Mouse (Mus musculus): ENCODE data around the gene Zfp42. TPM values are rescaled to one million over a fixed set of nuclear protein-coding genes. Genes with fewer than 3 reads are reported as not detected.

The Zfp42 gene
- polyA plus RNA-seq, 1 experiment from 2014 or later, result not detected

GRCm38 (mm10) chr8:43320771-43321170, 14.0 kb upstream of the Zfp42 start:
- Histone ChIP-seq H3K9me3 (ENCODE audit: control insufficient read depth, low read length) (no peaks in the 10 kb centered on the region), H3K27me3 (ENCODE audit: control insufficient read depth, insufficient read depth, low read length) (no peaks in the 10 kb centered on the region), H3K4me1 (replicated peaks; ENCODE audit: control insufficient read depth, insufficient read depth, low read length) (no peaks in the 10 kb centered on the region), H3K4me2 (replicated peaks; ENCODE audit: low read depth, low read length) (no peak overlapping the region), H3K36me3 (ENCODE audit: control insufficient read depth, insufficient read depth, low read length) (no peaks in the 10 kb centered on the region), H3K27ac (ENCODE audit: low read depth, low read length) (no peak overlapping the region), H3K4me3 (ENCODE audit: low read depth, low read length) (no peak overlapping the region), H3K9ac (ENCODE audit: low read depth, low read length) (no peak overlapping the region)
- ATAC-seq (ENCODE audit: low FRiP score), result no peak
- 84% methylated on average over 5 of the region's 5 CpGs for WGBS
- DNase-seq (ENCODE audit: low spot score), result no peak

DNA sequence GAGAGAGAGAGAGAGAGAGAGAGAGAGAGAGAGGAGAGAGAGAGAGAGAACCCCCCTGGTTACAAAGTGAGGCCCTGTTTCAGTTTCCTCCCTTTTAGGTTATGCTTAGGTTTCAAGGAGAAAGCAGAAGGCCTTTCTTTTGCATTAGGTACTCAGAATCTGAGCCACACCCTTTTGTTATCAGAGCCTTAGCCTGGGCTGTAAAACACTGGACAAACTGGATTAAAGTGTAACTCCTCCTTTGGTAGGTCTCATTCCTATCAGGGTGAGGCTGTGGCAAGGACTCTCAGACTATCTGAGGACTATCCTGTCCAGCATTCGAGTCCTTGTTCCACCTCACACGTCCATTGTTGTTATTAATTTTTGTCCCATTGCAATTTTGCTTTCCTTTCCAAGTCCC, 1.4 kb upstream of the Zfp42 start:
- DNase-seq (ENCODE audit: low spot score), result no peak
- H3K27ac ChIP-seq (ENCODE audit: low read depth, low read length), result no peak overlapping the region
- H3K9ac ChIP-seq (ENCODE audit: low read depth, low read length), result no peak overlapping the region
- no peak overlapping the region for H3K4me2 ChIP-seq (replicated peaks; ENCODE audit: low read depth, low read length)
- H3K4me1 ChIP-seq (replicated peaks; ENCODE audit: control insufficient read depth, insufficient read depth, low read length), result no peaks in the 10 kb centered on the region
- H3K36me3 ChIP-seq (ENCODE audit: control insufficient read depth, insufficient read depth, low read length), result no peaks in the 10 kb centered on the region
- no peaks in the 10 kb centered on the region for H3K9me3 ChIP-seq (ENCODE audit: control insufficient read depth, low read length)
- H3K27me3 ChIP-seq (ENCODE audit: control insufficient read depth, insufficient read depth, low read length), result no peaks in the 10 kb centered on the region
- WGBS, result 82% methylated on average over 2 of the region's 2 CpGs
- ATAC-seq (ENCODE audit: low FRiP score), result no peak
- no peak overlapping the region for H3K4me3 ChIP-seq (ENCODE audit: low read depth, low read length)

GRCm38 (mm10) chr8:43305676-43306075, 1.1 kb downstream of the Zfp42 start:
- Histone ChIP-seq H3K9ac (ENCODE audit: low read depth, low read length) (no peak overlapping the region), H3K4me1 (replicated peaks; ENCODE audit: control insufficient read depth, insufficient read depth, low read length) (no peaks in the 10 kb centered on the region), H3K9me3 (ENCODE audit: control insufficient read depth, low read length) (no peaks in the 10 kb centered on the region), H3K27ac (ENCODE audit: low read depth, low read length) (no peak overlapping the region), H3K36me3 (ENCODE audit: control insufficient read depth, insufficient read depth, low read length) (no peaks in the 10 kb centered on the region), H3K27me3 (ENCODE audit: control insufficient read depth, insufficient read depth, low read length) (no peaks in the 10 kb centered on the region), H3K4me2 (replicated peaks; ENCODE audit: low read depth, low read length) (no peak overlapping the region), H3K4me3 (ENCODE audit: low read depth, low read length) (no peak overlapping the region)
- DNase-seq (ENCODE audit: low spot score) (no peak), ATAC-seq (ENCODE audit: low FRiP score) (no peak)
- WGBS, result 93% methylated on average over 14 of the region's 14 CpGs

- DNase-seq (ENCODE audit: low spot score), result no peak
These were observed 7.0 kb downstream of the Zfp42 start for GRCm38 (mm10) chr8:43299796-43300195.

DNA sequence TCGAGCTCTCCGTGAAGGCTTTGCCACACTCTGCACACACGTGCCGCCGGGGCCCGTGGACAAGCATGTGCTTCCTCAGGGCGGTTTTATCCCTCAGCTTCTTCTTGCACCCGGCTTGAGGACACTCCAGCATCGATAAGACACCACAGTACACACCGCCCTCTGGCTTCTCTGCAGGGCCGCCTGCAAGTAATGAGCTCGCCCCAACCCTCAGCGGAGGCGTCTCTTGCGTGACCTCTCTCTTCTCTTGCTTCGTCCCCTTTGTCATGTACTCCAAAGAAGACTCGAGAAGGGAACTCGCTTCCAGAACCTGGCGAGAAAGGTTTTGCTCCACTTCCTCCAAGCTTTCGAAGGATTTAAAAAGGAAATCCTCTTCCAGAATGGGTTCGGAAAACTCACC, 11.0 kb downstream of the Zfp42 start:
- Histone ChIP-seq H3K27ac (ENCODE audit: low read depth, low read length) (no peak overlapping the region), H3K4me2 (replicated peaks; ENCODE audit: low read depth, low read length) (no peak overlapping the region), H3K9me3 (ENCODE audit: control insufficient read depth, low read length) (no peaks in the 10 kb centered on the region), H3K9ac (ENCODE audit: low read depth, low read length) (no peak overlapping the region), H3K4me3 (ENCODE audit: low read depth, low read length) (no peak overlapping the region), H3K4me1 (replicated peaks; ENCODE audit: control insufficient read depth, insufficient read depth, low read length) (no peaks in the 10 kb centered on the region), H3K36me3 (ENCODE audit: control insufficient read depth, insufficient read depth, low read length) (no peaks in the 10 kb centered on the region), H3K27me3 (ENCODE audit: control insufficient read depth, insufficient read depth, low read length) (no peaks in the 10 kb centered on the region)
- no peak for DNase-seq (ENCODE audit: low spot score)
- ATAC-seq (ENCODE audit: low FRiP score), result no peak
- 91% methylated on average over 21 of the region's 21 CpGs for WGBS

More at GRCm38 (mm10) chr8:43299796-43300195, 7.0 kb downstream of the Zfp42 start:
- H3K4me2 ChIP-seq (replicated peaks; ENCODE audit: low read depth, low read length), result no peak overlapping the region
- no peak; the same call in 1 of the 2 replicates for ATAC-seq (ENCODE audit: low FRiP score)
- WGBS, result 61% methylated on average over 5 of the region's 5 CpGs
- no peak overlapping the region for H3K27ac ChIP-seq (ENCODE audit: low read depth, low read length)
- no peaks in the 10 kb centered on the region for H3K36me3 ChIP-seq (ENCODE audit: control insufficient read depth, insufficient read depth, low read length)
- no peak overlapping the region for H3K9ac ChIP-seq (ENCODE audit: low read depth, low read length)
- H3K9me3 ChIP-seq (ENCODE audit: control insufficient read depth, low read length), result no peaks in the 10 kb centered on the region
- H3K27me3 ChIP-seq (ENCODE audit: control insufficient read depth, insufficient read depth, low read length), result no peaks in the 10 kb centered on the region
- no peaks in the 10 kb centered on the region for H3K4me1 ChIP-seq (replicated peaks; ENCODE audit: control insufficient read depth, insufficient read depth, low read length)
- H3K4me3 ChIP-seq (ENCODE audit: low read depth, low read length), result no peak overlapping the region

GRCm38 (mm10) chr8:43294191-43294590, 12.6 kb downstream of the Zfp42 start:
- no peak for ATAC-seq (ENCODE audit: low FRiP score)
- DNase-seq (ENCODE audit: low spot score), result no peak
- Histone ChIP-seq H3K36me3 (ENCODE audit: control insufficient read depth, insufficient read depth, low read length) (no peaks in the 10 kb centered on the region), H3K9me3 (ENCODE audit: control insufficient read depth, low read length) (no peaks in the 10 kb centered on the region), H3K4me1 (replicated peaks; ENCODE audit: control insufficient read depth, insufficient read depth, low read length) (no peaks in the 10 kb centered on the region), H3K27me3 (ENCODE audit: control insufficient read depth, insufficient read depth, low read length) (no peaks in the 10 kb centered on the region), H3K9ac (ENCODE audit: low read depth, low read length) (no peak overlapping the region), H3K4me3 (ENCODE audit: low read depth, low read length) (no peak overlapping the region), H3K4me2 (replicated peaks; ENCODE audit: low read depth, low read length) (no peak overlapping the region), H3K27ac (ENCODE audit: low read depth, low read length) (no peak overlapping the region)
- 86% methylated on average over 4 of the region's 4 CpGs for WGBS

DNA sequence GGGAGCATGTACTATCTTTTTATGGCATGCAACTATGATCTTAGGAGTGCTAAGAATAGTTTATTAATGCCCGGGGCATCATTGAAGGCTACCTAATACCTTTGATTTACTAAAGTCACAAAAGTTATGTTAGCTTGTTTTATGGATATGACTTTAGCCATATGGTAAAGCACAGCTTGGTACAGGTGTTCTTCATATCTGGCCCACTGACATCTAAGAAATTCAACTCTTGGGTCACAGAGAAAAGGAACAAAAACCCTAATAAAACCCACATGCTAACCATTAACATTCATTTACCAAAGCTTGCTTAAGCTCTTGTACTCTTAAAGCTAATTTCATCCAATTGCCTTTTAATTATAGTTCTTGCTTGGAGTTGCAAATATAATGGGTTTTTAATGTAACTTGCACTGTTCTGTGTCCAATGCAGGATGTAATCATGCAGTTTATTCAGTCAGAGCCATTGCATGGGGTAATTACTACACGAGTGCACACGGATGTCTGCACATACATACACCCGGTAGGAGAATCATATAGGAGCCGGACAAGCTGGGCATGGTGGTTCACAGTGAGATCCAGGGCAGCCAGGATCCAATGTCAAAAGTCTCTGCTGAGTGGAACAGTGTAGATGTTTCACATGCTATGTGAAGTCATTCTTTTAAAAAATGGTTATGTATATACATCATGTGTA, 16.2 kb downstream of the Zfp42 start:
- ATAC-seq (ENCODE audit: low FRiP score), result no peak
- WGBS, result 91% methylated on average over 5 of the region's 5 CpGs
- H3K27ac ChIP-seq (ENCODE audit: low read depth, low read length), result no peak overlapping the region
- no peaks in the 10 kb centered on the region for H3K36me3 ChIP-seq (ENCODE audit: control insufficient read depth, insufficient read depth, low read length)
- H3K4me1 ChIP-seq (replicated peaks; ENCODE audit: control insufficient read depth, insufficient read depth, low read length), result no peaks in the 10 kb centered on the region
- H3K4me3 ChIP-seq (ENCODE audit: low read depth, low read length), result no peak overlapping the region
- H3K9ac ChIP-seq (ENCODE audit: low read depth, low read length), result no peak overlapping the region
- no peak for DNase-seq (ENCODE audit: low spot score)
- no peak overlapping the region for H3K4me2 ChIP-seq (replicated peaks; ENCODE audit: low read depth, low read length)
- H3K9me3 ChIP-seq (ENCODE audit: control insufficient read depth, low read length), result no peaks in the 10 kb centered on the region
- no peaks in the 10 kb centered on the region for H3K27me3 ChIP-seq (ENCODE audit: control insufficient read depth, insufficient read depth, low read length)

DNA sequence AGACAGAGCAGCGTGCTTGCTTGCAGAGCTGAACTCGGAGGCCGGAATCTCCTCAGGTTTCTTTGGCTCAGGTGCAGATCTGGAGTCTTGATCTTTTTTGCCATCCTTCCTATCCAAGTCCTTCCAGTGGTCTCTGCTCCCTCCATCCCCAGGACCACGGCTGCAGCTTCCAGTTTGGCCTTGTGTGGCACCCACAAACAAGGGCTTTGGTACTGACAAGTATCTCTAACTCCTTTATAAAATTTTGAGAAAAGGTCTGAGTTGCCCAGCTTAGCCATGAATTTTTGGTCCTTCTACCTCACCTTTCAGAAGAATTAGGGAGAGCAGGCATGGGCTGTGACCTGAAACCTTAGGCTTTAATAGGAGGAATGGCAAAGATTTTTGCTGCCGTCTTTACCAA, 17.0 kb downstream of the Zfp42 start:
- Histone ChIP-seq H3K9me3 (ENCODE audit: control insufficient read depth, low read length) (no peaks in the 10 kb centered on the region), H3K9ac (ENCODE audit: low read depth, low read length) (no peak overlapping the region), H3K4me2 (replicated peaks; ENCODE audit: low read depth, low read length) (no peak overlapping the region), H3K4me3 (ENCODE audit: low read depth, low read length) (no peak overlapping the region), H3K4me1 (replicated peaks; ENCODE audit: control insufficient read depth, insufficient read depth, low read length) (no peaks in the 10 kb centered on the region), H3K27ac (ENCODE audit: low read depth, low read length) (no peak overlapping the region), H3K36me3 (ENCODE audit: control insufficient read depth, insufficient read depth, low read length) (no peaks in the 10 kb centered on the region), H3K27me3 (ENCODE audit: control insufficient read depth, insufficient read depth, low read length) (no peaks in the 10 kb centered on the region)
- ATAC-seq (ENCODE audit: low FRiP score) (no peak), DNase-seq (ENCODE audit: low spot score) (no peak)
- 94% methylated on average over 5 of the region's 5 CpGs for WGBS

DNA sequence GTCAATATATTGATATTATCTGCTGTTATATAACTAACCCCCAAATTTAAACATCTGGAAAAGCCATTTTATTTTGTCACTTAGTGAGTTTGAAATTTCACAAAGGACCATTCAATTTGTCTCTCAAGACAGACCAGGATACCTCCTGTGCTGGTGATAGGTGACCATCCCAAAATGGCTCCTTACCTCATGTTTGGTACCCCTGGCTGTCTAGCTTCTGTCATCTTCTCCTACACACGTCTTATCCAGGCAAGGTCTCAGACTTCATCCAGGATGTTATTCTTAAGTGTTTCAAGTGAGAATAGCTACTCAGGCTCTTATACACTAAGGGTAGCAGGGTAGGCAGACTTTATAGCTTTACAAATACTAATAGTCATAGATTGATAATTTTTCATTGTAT, 17.9 kb downstream of the Zfp42 start:
- 83% methylated on average over 1 of the region's 1 CpGs for WGBS
- Histone ChIP-seq H3K36me3 (ENCODE audit: control insufficient read depth, insufficient read depth, low read length) (no peaks in the 10 kb centered on the region), H3K9ac (ENCODE audit: low read depth, low read length) (no peak overlapping the region), H3K27me3 (ENCODE audit: control insufficient read depth, insufficient read depth, low read length) (no peaks in the 10 kb centered on the region), H3K4me2 (replicated peaks; ENCODE audit: low read depth, low read length) (no peak overlapping the region), H3K4me1 (replicated peaks; ENCODE audit: control insufficient read depth, insufficient read depth, low read length) (no peaks in the 10 kb centered on the region), H3K9me3 (ENCODE audit: control insufficient read depth, low read length) (no peaks in the 10 kb centered on the region), H3K27ac (ENCODE audit: low read depth, low read length) (no peak overlapping the region), H3K4me3 (ENCODE audit: low read depth, low read length) (no peak overlapping the region)
- ATAC-seq (ENCODE audit: low FRiP score) (no peak), DNase-seq (ENCODE audit: low spot score) (no peak)
